Mouse (Mus musculus) myocyte (in vitro differentiated cells): Measurements from ENCODE around the gene Stat6.

ENCODE experiments used
- MYOG ChIP-seq, 3 experiments: IDR thresholded peaks; one replicate each; pipeline ENCODE4 v1.6.1; 2011; ENCODE audit warnings: control low read depth in 2 of 3, low read depth in 2 of 3, mild to moderate bottlenecking in 2 of 3; ENCODE audit not compliant: insufficient read length in 2 of 3, control insufficient read depth in 1 of 3, insufficient read depth in 1 of 3
- POLR2A ChIP-seq: IDR thresholded peaks from one replicate; pipeline ENCODE4 v1.6.1; 2011; ENCODE audit warnings: low read depth, mild to moderate bottlenecking, control low read depth, moderate library complexity; ENCODE audit not compliant: insufficient read length
- REST ChIP-seq: IDR thresholded peaks from one replicate; pipeline ENCODE4 v1.6.1; 2011; ENCODE audit warnings: mild to moderate bottlenecking, control low read depth, moderate library complexity; ENCODE audit not compliant: insufficient read depth, insufficient read length
- TCF12 ChIP-seq: IDR thresholded peaks from one replicate; pipeline ENCODE4 v1.6.1; 2011; ENCODE audit warnings: mild to moderate bottlenecking, control low read depth; ENCODE audit not compliant: poor library complexity, insufficient read depth, severe bottlenecking

GRCm38 (mm10) chr10:127631261-127632214, 11.2 kb upstream of the Stat6 start:
- TF ChIP-seq REST (no peak), POLR2A (no peak), TCF12 (no peak), MYOG (IDR thresholded peaks at IDR 0.05; ENCODE audit: control insufficient read depth in 1 of 3, insufficient read depth in 1 of 3, insufficient read length in 2 of 3, low read depth in 2 of 3) (no peak)
